Mouse (Mus musculus) lung, postnatal 0 days (tissue): ENCODE data around the gene Olfr961.

Source experiments
- CTCF ChIP-seq: IDR thresholded peaks from 2 replicates; pipeline ENCODE4 v1.5.1; 2016; ENCODE audit warnings: antibody characterized with exemption, mild to moderate bottlenecking
- EP300 ChIP-seq: IDR thresholded peaks from 2 replicates; pipeline ENCODE4 v1.6.1; 2016; ENCODE audit warnings: antibody characterized with exemption, mild to moderate bottlenecking, control low read depth

DNA sequence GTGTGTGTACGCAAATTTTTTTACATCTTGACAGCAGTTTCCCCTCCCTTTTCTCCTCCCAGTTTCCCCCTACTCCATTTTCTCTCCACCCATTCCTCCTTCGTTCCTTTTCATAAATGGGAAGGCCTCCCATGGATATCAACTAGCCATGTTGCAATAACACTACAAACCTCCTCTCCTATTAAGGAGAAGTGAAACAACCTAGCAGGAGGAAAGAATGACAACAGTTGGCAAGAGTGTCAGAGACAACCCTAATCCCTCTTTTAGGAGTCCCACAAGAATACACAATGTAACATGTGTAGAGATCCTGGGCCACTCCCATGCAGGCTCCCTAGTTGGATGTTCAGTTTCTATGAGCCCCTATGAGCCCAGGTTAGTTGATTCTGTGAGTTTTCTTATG lies 29.9 kb downstream of the Olfr961 start:
- TF ChIP-seq EP300 (no peak), CTCF (no peak)
